Mouse (Mus musculus) bone marrow macrophage, adult 2 months (primary cell): ENCODE results near the gene Pitpnc1. TPM values are rescaled to one million over a fixed set of nuclear protein-coding genes. Genes with fewer than 3 reads are reported as not detected.

Experiments used
- H3K27ac ChIP-seq: 2 replicates; pipeline ENCODE4 v1.5.1; 2012; ENCODE audit warnings: low read depth, low read length; ENCODE audit not compliant: insufficient read depth
- H3K4me1 ChIP-seq: 2 replicates; pipeline ENCODE4 v1.6.1; 2012; ENCODE audit warnings: low read length; ENCODE audit not compliant: control insufficient read depth, insufficient read depth
- H3K4me3 ChIP-seq: 2 replicates; pipeline ENCODE4 v1.5.1; 2012; ENCODE audit warnings: mild to moderate bottlenecking, low read length, moderate library complexity; ENCODE audit not compliant: insufficient read depth
- CTCF ChIP-seq: IDR thresholded peaks from 2 replicates; pipeline ENCODE4 v1.5.1; 2012; ENCODE audit warnings: low read depth, mild to moderate bottlenecking, low read length, moderate library complexity
- POLR2A ChIP-seq: IDR thresholded peaks from 2 replicates; pipeline ENCODE4 v1.6.1; 2012; ENCODE audit warnings: mild to moderate bottlenecking, low read depth, low read length, borderline replicate concordance
- polyA plus RNA-seq: library from polyadenylated mRNA; stranded (reverse); fragments of >200 nt; gene quantifications from 2 replicates; pipeline ENCODE4 v1.2.4, GENCODE M21; 2012; ENCODE audit not compliant: missing spikeins, insufficient read depth, insufficient read length

The Pitpnc1 gene
- polyA plus RNA-seq, 1 experiment: 14.6 TPM

- H3K4me1 ChIP-seq: no peaks in the 10 kb centered on the region
- H3K27ac ChIP-seq: no peak overlapping the region
- no peak overlapping the region for H3K4me3 ChIP-seq
- no peak for TF ChIP-seq POLR2A
- TF ChIP-seq CTCF: no peak
Measured at GRCm38 (mm10) chr11:107355526-107355925, 115.0 kb downstream of the Pitpnc1 start.

DNA sequence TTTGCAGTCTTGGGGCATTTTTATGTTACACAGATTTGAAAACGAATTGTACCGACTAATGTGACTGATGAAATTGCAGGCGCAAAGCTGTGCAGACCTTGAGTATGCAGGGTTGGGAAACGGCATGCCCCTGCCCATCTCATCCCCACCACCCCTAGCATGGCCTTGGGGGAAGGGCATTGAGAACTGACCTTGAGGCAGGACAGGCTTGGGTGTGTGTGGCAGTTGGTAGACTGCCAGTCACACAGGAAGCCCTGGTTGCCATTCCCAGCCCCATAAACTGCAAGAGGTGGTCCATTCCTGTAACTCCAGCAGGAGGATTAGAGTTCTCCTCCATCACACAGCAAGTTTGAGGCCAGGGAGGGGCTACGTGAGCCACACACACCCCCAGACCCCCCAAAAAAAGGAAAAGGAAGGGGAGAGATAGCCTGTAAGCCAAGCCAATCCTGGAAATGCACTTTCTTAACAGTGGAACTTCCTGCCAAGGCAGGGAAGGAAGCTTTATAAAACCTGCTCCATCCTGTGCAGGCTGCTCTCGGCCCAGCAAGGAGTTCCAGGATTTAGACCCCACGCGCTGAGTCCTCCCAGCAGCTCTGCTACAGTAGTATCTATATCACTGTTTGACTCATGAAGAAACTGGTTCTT lies 115.9 kb downstream of the Pitpnc1 start:
- H3K4me1 ChIP-seq: no peaks in the 10 kb centered on the region
- H3K4me3 ChIP-seq: no peak overlapping the region
- no peak overlapping the region for H3K27ac ChIP-seq
- TF ChIP-seq CTCF (no peak), POLR2A (no peak)

GRCm38 (mm10) chr11:107352596-107352995 lies 117.9 kb downstream of the Pitpnc1 start:
- Histone ChIP-seq H3K27ac (no peak overlapping the region), H3K4me3 (no peak overlapping the region), H3K4me1 (no peaks in the 10 kb centered on the region; the same call in 1 of the 2 replicates)
- TF ChIP-seq POLR2A (no peak), CTCF (no peak)

- Histone ChIP-seq H3K4me3 (no peak overlapping the region), H3K4me1 (peaks cover 2% of the 10 kb centered on the region), H3K27ac (no peak overlapping the region)
- no peak for TF ChIP-seq CTCF
Measured at GRCm38 (mm10) chr11:107349756-107350155, 120.7 kb downstream of the Pitpnc1 start.

DNA sequence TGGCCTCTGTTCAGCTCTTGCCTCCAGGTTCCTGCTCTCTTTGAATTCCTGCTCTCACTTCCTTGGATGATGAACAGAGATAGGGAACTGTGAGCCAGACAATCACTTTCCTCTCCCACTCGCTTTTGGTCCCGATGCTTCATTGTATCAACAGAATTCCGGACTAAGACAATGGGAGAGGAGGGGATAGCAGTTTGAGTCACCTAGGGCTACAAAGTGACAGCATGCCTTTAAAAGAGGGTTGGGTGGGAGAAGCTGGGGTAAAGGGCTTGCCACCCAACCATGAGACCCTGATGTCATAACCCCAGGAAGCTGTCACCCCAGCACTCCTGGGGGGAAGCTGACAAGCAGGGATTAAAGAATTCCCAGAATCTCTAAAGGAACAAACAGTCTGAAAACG lies 127.5 kb downstream of the Pitpnc1 start:
- Histone ChIP-seq H3K4me1 (peaks cover 32% of the 10 kb centered on the region), H3K27ac (no peak overlapping the region), H3K4me3 (no peak overlapping the region)
- TF ChIP-seq CTCF: no peak
- no peak for TF ChIP-seq POLR2A

DNA sequence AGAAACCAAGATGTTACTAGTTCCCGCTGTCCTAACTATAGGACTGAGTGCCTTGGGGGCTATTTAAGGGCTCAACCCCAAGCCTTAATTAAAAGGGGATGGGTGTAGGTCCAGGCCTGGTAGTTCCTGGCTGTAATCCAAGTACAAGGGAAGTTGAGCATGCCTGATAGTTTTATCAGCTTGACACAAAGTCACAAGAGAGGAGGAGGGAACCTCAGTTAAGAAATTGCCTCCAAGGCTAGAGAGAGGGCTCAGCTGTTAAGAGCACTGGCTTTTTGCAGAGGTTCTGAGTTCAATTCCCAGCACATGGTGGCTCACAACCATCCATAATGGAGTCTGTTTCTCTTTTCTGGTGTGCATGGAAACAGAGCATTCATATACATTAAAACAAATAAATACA lies 128.1 kb downstream of the Pitpnc1 start:
- Histone ChIP-seq H3K4me1 (peaks cover 32% of the 10 kb centered on the region), H3K4me3 (no peak overlapping the region), H3K27ac (no peak overlapping the region)
- TF ChIP-seq POLR2A: no peak
- TF ChIP-seq CTCF: no peak

GRCm38 (mm10) chr11:107341293-107341692 lies 129.2 kb downstream of the Pitpnc1 start:
- Histone ChIP-seq H3K27ac (no peak overlapping the region), H3K4me3 (no peak overlapping the region), H3K4me1 (peaks cover 29% of the 10 kb centered on the region)
- TF ChIP-seq CTCF (no peak), POLR2A (no peak)

DNA sequence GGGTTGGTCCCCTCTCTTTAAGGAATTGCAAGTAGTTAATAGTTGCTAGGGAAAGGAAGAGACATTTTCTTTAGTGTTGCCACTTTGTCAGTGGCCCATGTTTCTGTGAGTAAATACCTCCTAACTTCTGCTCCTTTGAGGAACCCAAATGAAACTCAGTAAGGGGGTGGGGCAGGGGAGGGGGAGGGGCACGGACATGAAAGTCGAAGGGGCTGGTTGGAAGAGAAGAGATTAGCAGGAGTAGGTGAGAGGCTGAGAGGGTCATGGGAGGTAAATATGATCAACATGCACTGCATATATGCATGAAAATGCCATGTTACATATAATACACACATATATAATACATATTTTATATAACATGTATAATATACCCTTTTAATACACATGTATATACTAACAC lies 129.7 kb downstream of the Pitpnc1 start:
- no peak for TF ChIP-seq CTCF
- H3K4me1 ChIP-seq: peaks cover 29% of the 10 kb centered on the region
- no peak overlapping the region for H3K4me3 ChIP-seq
- no peak overlapping the region for H3K27ac ChIP-seq

DNA sequence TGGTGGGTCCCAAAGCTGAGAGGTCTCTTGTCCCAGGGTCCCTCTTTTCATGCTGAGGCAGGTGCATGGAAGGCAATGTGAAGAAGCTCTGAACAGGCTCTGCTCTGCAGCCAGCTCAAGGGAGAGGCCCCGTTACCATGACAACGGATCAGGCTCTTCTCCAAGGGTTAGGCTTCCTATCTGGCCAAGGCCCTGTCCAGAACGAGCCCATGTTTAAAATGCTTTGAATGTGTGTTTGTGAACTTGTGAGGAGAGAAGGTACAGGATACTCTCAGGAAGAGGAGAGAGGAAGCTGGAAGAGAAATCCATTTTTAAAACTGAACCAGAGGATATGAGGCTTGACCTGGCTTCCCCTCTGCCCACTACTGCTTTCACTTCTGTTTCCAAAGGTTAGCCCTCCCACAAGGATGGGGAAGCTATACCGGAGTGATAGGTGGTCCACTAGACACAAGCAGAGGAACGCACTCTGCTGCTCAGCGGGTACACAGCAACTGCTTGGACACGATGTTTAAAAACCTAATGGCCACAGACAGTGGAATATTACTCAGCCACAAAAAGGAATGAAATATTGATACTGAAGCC lies 131.2 kb downstream of the Pitpnc1 start:
- H3K27ac ChIP-seq: peak overlapping the region; percentile 36; the same call in 1 of the 2 replicates
- peaks cover 29% of the 10 kb centered on the region for H3K4me1 ChIP-seq
- no peak for TF ChIP-seq POLR2A
- TF ChIP-seq CTCF: no peak
- no peak overlapping the region for H3K4me3 ChIP-seq

GRCm38 (mm10) chr11:107337391-107338148 lies 132.9 kb downstream of the Pitpnc1 start:
- Histone ChIP-seq H3K4me3 (no peak overlapping the region), H3K27ac (no peak overlapping the region), H3K4me1 (peaks cover 25% of the 10 kb centered on the region)
- TF ChIP-seq POLR2A (no peak), CTCF (no peak)
